Mouse (Mus musculus) midbrain, embryonic 14.5 days (tissue): Measurements from ENCODE around the gene Htr6. TPM values are rescaled to one million over a fixed set of nuclear protein-coding genes. Genes with fewer than 3 reads are reported as not detected.

Source experiments
- ATAC-seq: fragments of 200-750 bp; cut with Nextera tagmentation; 2 replicates; pipeline ENCODE4 v1.8.0; 2017; ENCODE audit warnings: moderate number of reproducible peaks, moderate library complexity; ENCODE audit not compliant: low FRiP score, low TSS enrichment
- DNase-seq: peaks from one replicate; pipeline ENCODE4 v3.0.0-alpha.2; 2015
- H3K27ac ChIP-seq: fragments of 300-500 bp; sonication (generic); replicated peaks from 2 replicates; pipeline ENCODE4 v1.5.1; 2014; ENCODE audit warnings: mild to moderate bottlenecking, low read depth, low read length, moderate library complexity
- H3K27me3 ChIP-seq: fragments of 300-500 bp; sonication (generic); 2 replicates; pipeline ENCODE4 v1.6.1; 2014; ENCODE audit warnings: low read length, control low read depth, mixed read lengths; ENCODE audit not compliant: control insufficient read depth, insufficient read depth
- H3K36me3 ChIP-seq: fragments of 300-500 bp; sonication (generic); 2 replicates; pipeline ENCODE4 v1.6.1; 2014; ENCODE audit warnings: low read length, control low read depth; ENCODE audit not compliant: control insufficient read depth, insufficient read depth
- H3K4me1 ChIP-seq: fragments of 300-500 bp; sonication (generic); 2 replicates; pipeline ENCODE4 v1.6.1; 2014; ENCODE audit warnings: mild to moderate bottlenecking, antibody characterized with exemption, low read length, control low read depth; ENCODE audit not compliant: control insufficient read depth, insufficient read depth
- H3K4me2 ChIP-seq: fragments of 300-500 bp; sonication (generic); 2 replicates; pipeline ENCODE4 v1.6.1; 2014; ENCODE audit warnings: mild to moderate bottlenecking, low read length, moderate library complexity
- H3K4me3 ChIP-seq: fragments of 300-500 bp; sonication (generic); replicated peaks from 2 replicates; pipeline ENCODE4 v1.5.1; 2014; ENCODE audit warnings: low read depth, low read length
- H3K9ac ChIP-seq: fragments of 300-500 bp; sonication (generic); replicated peaks from 2 replicates; pipeline ENCODE4 v1.6.1; 2014; ENCODE audit warnings: mild to moderate bottlenecking, low read length, moderate library complexity
- H3K9me3 ChIP-seq: fragments of 300-500 bp; sonication (generic); 2 replicates; pipeline ENCODE4 v1.6.1; 2016; ENCODE audit warnings: low read length, control low read depth, mixed read lengths; ENCODE audit not compliant: control insufficient read depth
- WGBS: fragments of 180-500 bp; shearing (Covaris S2); extraction: QIAGEN DNeasy Blood & Tissue Kit; methylation state at CpG from one replicate; pipeline ENCODE4 v1.1.7; 2014; 5-methylcytosine and 5-hydroxymethylcytosine counted together
- polyA plus RNA-seq: library from polyadenylated mRNA; unstranded; fragments of >200 nt; fragmentation: Nextera tagmentation; extraction: Ambion mirVana; gene quantifications from 2 replicates; pipeline ENCODE4 v1.2.1, GENCODE M21; 2014

Gene Htr6
- polyA plus RNA-seq, 1 experiment from 2014 or later: 0.32 TPM

GRCm38 (mm10) chr4:139111421-139111820 lies 36.1 kb upstream of the Htr6 start:
- WGBS: 77% methylated on average over 3 of the region's 3 CpGs

GRCm38 (mm10) chr4:139110858-139111257 lies 35.5 kb upstream of the Htr6 start:
- no peaks in the 10 kb centered on the region for H3K27me3 ChIP-seq
- ATAC-seq: no peak
- no peak for DNase-seq
- WGBS: 77% methylated on average over 3 of the region's 3 CpGs
- 0 out of 2 replicates have a peak, but pooled peaks cover 9% of the 10 kb centered on the region for H3K4me1 ChIP-seq
- H3K4me2 ChIP-seq: no peak overlapping the region
- H3K36me3 ChIP-seq: no peaks in the 10 kb centered on the region
- H3K9me3 ChIP-seq: no peaks in the 10 kb centered on the region
- no peak overlapping the region for H3K9ac ChIP-seq
- H3K4me3 ChIP-seq: no peak overlapping the region
- H3K27ac ChIP-seq: no peak overlapping the region

More at GRCm38 (mm10) chr4:139111421-139111820, 36.1 kb upstream of the Htr6 start:
- DNase-seq (no peak), ATAC-seq (no peak)
- Histone ChIP-seq H3K4me1 (0 out of 2 replicates have a peak, but pooled peaks cover 9% of the 10 kb centered on the region), H3K9ac (no peak overlapping the region), H3K4me2 (no peak overlapping the region), H3K9me3 (no peaks in the 10 kb centered on the region), H3K27ac (no peak overlapping the region), H3K27me3 (no peaks in the 10 kb centered on the region), H3K36me3 (no peaks in the 10 kb centered on the region), H3K4me3 (no peak overlapping the region)

- Histone ChIP-seq H3K27me3 (no peaks in the 10 kb centered on the region), H3K27ac (no peak overlapping the region), H3K9me3 (no peaks in the 10 kb centered on the region), H3K4me2 (no peak overlapping the region), H3K4me3 (no peak overlapping the region), H3K36me3 (peaks cover 24% of the 10 kb centered on the region), H3K9ac (no peak overlapping the region), H3K4me1 (no peaks in the 10 kb centered on the region)
- WGBS: 93% methylated on average over 1 of the region's 1 CpGs
- no peak for ATAC-seq
- DNase-seq: no peak
These were observed 30.1 kb upstream of the Htr6 start for GRCm38 (mm10) chr4:139105453-139105852.

- Histone ChIP-seq H3K4me3 (no peak overlapping the region), H3K4me1 (no peaks in the 10 kb centered on the region), H3K9ac (no peak overlapping the region), H3K36me3 (peaks cover 24% of the 10 kb centered on the region), H3K9me3 (no peaks in the 10 kb centered on the region), H3K4me2 (no peak overlapping the region), H3K27me3 (no peaks in the 10 kb centered on the region), H3K27ac (no peak overlapping the region)
- 90% methylated on average over 6 of the region's 6 CpGs for WGBS
- DNase-seq (no peak), ATAC-seq (no peak)
These were observed 26.2 kb upstream of the Htr6 start for GRCm38 (mm10) chr4:139101546-139101945.

- DNase-seq (no peak), ATAC-seq (no peak)
- H3K4me2 ChIP-seq: no peak overlapping the region
- H3K27ac ChIP-seq: no peak overlapping the region
- no peak overlapping the region for H3K4me3 ChIP-seq
- no peaks in the 10 kb centered on the region for H3K9me3 ChIP-seq
- no peak overlapping the region for H3K9ac ChIP-seq
- no peaks in the 10 kb centered on the region for H3K4me1 ChIP-seq
- H3K27me3 ChIP-seq: no peaks in the 10 kb centered on the region
- H3K36me3 ChIP-seq: peaks cover 24% of the 10 kb centered on the region
- WGBS: 93% methylated on average over 8 of the region's 8 CpGs
These were observed 25.0 kb upstream of the Htr6 start for GRCm38 (mm10) chr4:139100326-139100725.

- WGBS: 80% methylated on average over 5 of the region's 5 CpGs
- ATAC-seq: no peak
These were observed 20.8 kb upstream of the Htr6 start for GRCm38 (mm10) chr4:139096201-139096600.

GRCm38 (mm10) chr4:139095406-139095805 lies 20.0 kb upstream of the Htr6 start:
- Histone ChIP-seq H3K4me1 (peaks cover 15% of the 10 kb centered on the region; the same call in 1 of the 2 replicates), H3K9ac (no peak overlapping the region), H3K4me3 (no peak overlapping the region), H3K4me2 (no peak overlapping the region), H3K9me3 (no peaks in the 10 kb centered on the region), H3K27me3 (peaks cover 38% of the 10 kb centered on the region), H3K36me3 (no peaks in the 10 kb centered on the region), H3K27ac (no peak overlapping the region)
- 43% methylated on average over 1 of the region's 1 CpGs for WGBS
- ATAC-seq: no peak
- DNase-seq: no peak

More at GRCm38 (mm10) chr4:139096201-139096600, 20.8 kb upstream of the Htr6 start:
- H3K9ac ChIP-seq: no peak overlapping the region
- H3K4me3 ChIP-seq: no peak overlapping the region
- no peak overlapping the region for H3K4me2 ChIP-seq
- no peaks in the 10 kb centered on the region for H3K36me3 ChIP-seq
- H3K27ac ChIP-seq: no peak overlapping the region
- peaks cover 34% of the 10 kb centered on the region for H3K27me3 ChIP-seq
- no peaks in the 10 kb centered on the region for H3K9me3 ChIP-seq
- peaks cover 15% of the 10 kb centered on the region; the same call in 1 of the 2 replicates for H3K4me1 ChIP-seq
- DNase-seq: no peak

GRCm38 (mm10) chr4:139093196-139093530 lies 17.8 kb upstream of the Htr6 start:
- Histone ChIP-seq H3K4me1 (peaks cover 15% of the 10 kb centered on the region; the same call in 1 of the 2 replicates), H3K4me3 (peak overlapping the region; percentile 49), H3K9ac (peak overlapping the region; percentile 59; the same call in 1 of the 2 replicates), H3K9me3 (no peaks in the 10 kb centered on the region), H3K36me3 (no peaks in the 10 kb centered on the region), H3K27me3 (peaks cover 39% of the 10 kb centered on the region), H3K4me2 (peak overlapping the region; percentile 89), H3K27ac (no peak overlapping the region)
- 22% methylated on average over 13 of the region's 13 CpGs for WGBS
- ATAC-seq: no peak
- DNase-seq: no peak

GRCm38 (mm10) chr4:139092356-139093195 lies 17.2 kb upstream of the Htr6 start, which contains the start of gene Nbl1:
TSS of gene Nbl1 (minus strand) at chr4:139092993.
- whole genome bisulfite sequencing: under 1% methylated on average over 98 of the region's 105 CpGs
- peaks cover 39% of the 10 kb centered on the region for H3K27me3 ChIP-seq

More at GRCm38 (mm10) chr4:139092356-139093195, 17.2 kb upstream of the Htr6 start, which contains the start of gene Nbl1:
- H3K9me3 ChIP-seq: no peaks in the 10 kb centered on the region
- peak; percentile 51 for DNase-seq
- peak within 1 kb of the TSS; percentile 59 for H3K9ac ChIP-seq
- peak within 1 kb of the TSS; percentile 49 for H3K4me3 ChIP-seq
- no peak for ATAC-seq
- H3K4me1 ChIP-seq: peaks cover 15% of the 10 kb centered on the region; the same call in 1 of the 2 replicates
- no peaks in the 10 kb centered on the region for H3K36me3 ChIP-seq
- H3K4me2 ChIP-seq: peak within 1 kb of the TSS; percentile 89
- peak within 1 kb of the TSS; percentile 22 for H3K27ac ChIP-seq
